Mouse (Mus musculus) stomach, postnatal 0 days (tissue): ENCODE results near the gene 1700001C02Rik. TPM values are rescaled to one million over a fixed set of nuclear protein-coding genes. Genes with fewer than 3 reads are reported as not detected.
A peak's percentile ranks its signal among the peaks of the same experiment; 100 is the strongest.

ENCODE experiments used
- ATAC-seq: fragments of 200-750 bp; cut with Nextera tagmentation; 2 replicates; pipeline ENCODE4 v1.8.0; 2017; ENCODE audit not compliant: low FRiP score, low TSS enrichment
- DNase-seq: peaks from one replicate; pipeline ENCODE4 v3.0.0-alpha.2; 2016; ENCODE audit warnings: low spot score
- H3K27ac ChIP-seq: fragments of 300-500 bp; sonication (generic); replicated peaks from 2 replicates; pipeline ENCODE4 v1.5.1; 2014; ENCODE audit warnings: mild to moderate bottlenecking, control low read depth
- H3K27me3 ChIP-seq: fragments of 300-500 bp; sonication (generic); 2 replicates; pipeline ENCODE4 v1.6.1; 2014; ENCODE audit warnings: low read length; ENCODE audit not compliant: control insufficient read depth, insufficient read depth
- H3K36me3 ChIP-seq: fragments of 300-500 bp; sonication (generic); 2 replicates; pipeline ENCODE4 v1.6.1; 2014; ENCODE audit warnings: low read length, mixed read lengths; ENCODE audit not compliant: control insufficient read depth, insufficient read depth
- H3K4me1 ChIP-seq: fragments of 300-500 bp; sonication (generic); replicated peaks from 2 replicates; pipeline ENCODE4 v1.6.1; 2014; ENCODE audit warnings: antibody characterized with exemption; ENCODE audit not compliant: control insufficient read depth, insufficient read depth
- H3K4me2 ChIP-seq: fragments of 300-500 bp; sonication (generic); replicated peaks from 2 replicates; pipeline ENCODE4 v1.6.1; 2014; ENCODE audit warnings: low read depth, mild to moderate bottlenecking, control low read depth, moderate library complexity
- H3K4me3 ChIP-seq: fragments of 300-500 bp; sonication (generic); 2 replicates; pipeline ENCODE4 v1.5.1; 2014; ENCODE audit warnings: low read depth, low read length, control low read depth
- H3K9ac ChIP-seq: fragments of 300-500 bp; sonication (generic); 2 replicates; pipeline ENCODE4 v1.6.1; 2014; ENCODE audit warnings: mild to moderate bottlenecking, low read length, control low read depth, mixed read lengths
- H3K9me3 ChIP-seq: fragments of 300-500 bp; sonication (generic); 2 replicates; pipeline ENCODE4 v1.6.1; 2016; ENCODE audit warnings: low read length; ENCODE audit not compliant: control insufficient read depth
- CTCF ChIP-seq: IDR thresholded peaks from 2 replicates; pipeline ENCODE4 v1.5.1; 2016; ENCODE audit warnings: antibody characterized with exemption, low read depth, mild to moderate bottlenecking, moderate library complexity
- EP300 ChIP-seq: optimal IDR thresholded peaks from 2 replicates; pipeline ENCODE3; 2016; ENCODE audit warnings: antibody characterized with exemption
- whole genome bisulfite sequencing: fragments of 180-500 bp; shearing (Covaris S2); extraction: QIAGEN DNeasy Blood & Tissue Kit; methylation state at CpG from one replicate; pipeline ENCODE4 v1.1.7; 2014; 5-methylcytosine and 5-hydroxymethylcytosine counted together
- polyA plus RNA-seq: library from polyadenylated mRNA; unstranded; fragments of >200 nt; fragmentation: Nextera tagmentation; extraction: Ambion mirVana; gene quantifications from 2 replicates; pipeline ENCODE4 v1.2.1, GENCODE M21; 2015

The 1700001C02Rik gene
- polyA plus RNA-seq, 1 experiment from 2014 or later, result not detected

DNA sequence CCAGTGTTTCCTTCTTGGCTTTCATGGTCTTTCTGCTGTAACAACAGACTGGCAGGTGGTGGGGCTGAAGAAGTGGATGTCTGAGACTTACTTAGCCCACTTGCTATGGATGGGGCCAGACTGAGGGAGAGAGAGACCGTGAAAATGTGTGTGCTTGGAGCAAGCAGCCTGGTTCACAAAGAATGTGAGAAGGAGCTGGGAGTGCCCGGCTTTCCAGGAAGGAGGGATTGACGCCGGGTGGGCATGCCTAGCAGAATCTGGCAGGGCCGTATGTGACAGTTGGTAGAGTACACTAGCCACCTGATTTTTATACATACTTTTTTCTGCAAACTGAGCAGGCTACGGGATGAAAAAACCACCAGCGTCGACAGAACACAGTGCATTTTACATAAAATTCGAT, 468 bp downstream of the 1700001C02Rik start:
- Histone ChIP-seq H3K4me2 (peak overlapping the region; percentile 49), H3K4me3 (no peak overlapping the region), H3K9ac (no peak overlapping the region), H3K27me3 (no peaks in the 10 kb centered on the region), H3K27ac (no peak overlapping the region), H3K36me3 (no peaks in the 10 kb centered on the region), H3K9me3 (no peaks in the 10 kb centered on the region), H3K4me1 (no peaks in the 10 kb centered on the region)
- peak; percentile 30 for DNase-seq
- WGBS, result 36% methylated on average over 9 of the region's 9 CpGs
- TF ChIP-seq CTCF (no peak), EP300 (no peak)
- ATAC-seq, result no peak

DNA sequence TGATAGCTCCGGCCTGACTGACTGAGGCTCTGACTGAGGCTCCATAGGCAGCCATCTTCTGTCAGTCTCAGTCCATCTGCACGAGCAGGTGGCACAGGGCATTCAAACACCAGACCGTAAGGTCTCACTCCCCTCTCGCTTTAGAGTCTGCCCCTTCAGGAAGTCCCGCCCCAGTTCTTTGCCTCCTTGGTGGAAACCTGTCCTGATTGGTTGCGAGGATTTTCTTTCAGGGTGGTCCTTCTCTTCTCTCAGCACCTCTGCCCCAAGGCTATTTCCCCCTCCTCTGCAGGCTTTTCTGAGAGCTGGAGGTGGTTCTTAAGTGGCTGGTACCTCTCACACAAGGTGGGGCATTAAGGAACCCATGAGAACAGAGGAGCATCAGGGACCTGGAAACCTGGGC, 4.6 kb downstream of the 1700001C02Rik start:
- no peak overlapping the region for H3K4me2 ChIP-seq
- no peaks in the 10 kb centered on the region for H3K27me3 ChIP-seq
- ATAC-seq (no peak), DNase-seq (no peak)
- H3K4me3 ChIP-seq, result no peak overlapping the region
- H3K9ac ChIP-seq, result no peak overlapping the region
- WGBS, result 65% methylated on average over 6 of the region's 6 CpGs
- no peaks in the 10 kb centered on the region for H3K4me1 ChIP-seq
- no peaks in the 10 kb centered on the region for H3K36me3 ChIP-seq
- H3K27ac ChIP-seq, result no peak overlapping the region
- TF ChIP-seq CTCF, result no peak
- no peak for TF ChIP-seq EP300
- H3K9me3 ChIP-seq, result no peaks in the 10 kb centered on the region

DNA sequence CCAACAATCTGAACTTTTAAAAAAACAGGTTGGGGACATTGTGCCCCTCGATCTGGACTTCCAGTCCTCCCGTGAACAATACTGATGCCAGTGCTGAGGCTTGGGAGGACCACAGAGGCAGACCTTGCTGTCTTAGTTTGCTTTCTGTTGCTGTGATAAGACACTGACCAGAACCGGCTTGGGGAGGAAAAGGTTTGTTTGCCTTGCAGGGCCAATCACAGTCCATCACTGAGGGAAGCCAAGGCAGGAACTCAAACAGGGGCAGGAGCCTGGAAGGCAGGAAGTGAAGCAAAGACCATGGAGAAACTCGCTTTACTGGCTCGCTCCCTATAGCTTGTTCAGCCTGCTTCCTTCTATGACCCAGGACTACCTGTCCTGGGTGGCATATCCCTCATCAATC, 6.3 kb downstream of the 1700001C02Rik start:
- Histone ChIP-seq H3K4me1 (no peaks in the 10 kb centered on the region), H3K4me3 (no peak overlapping the region), H3K9me3 (no peaks in the 10 kb centered on the region), H3K27me3 (no peaks in the 10 kb centered on the region), H3K4me2 (no peak overlapping the region), H3K9ac (no peak overlapping the region), H3K36me3 (no peaks in the 10 kb centered on the region), H3K27ac (no peak overlapping the region)
- TF ChIP-seq EP300 (peak; percentile 78), CTCF (no peak)
- 44% methylated on average over 5 of the region's 5 CpGs for WGBS
- DNase-seq (no peak), ATAC-seq (peak; percentile 48; the same call in 1 of the 2 replicates)

DNA sequence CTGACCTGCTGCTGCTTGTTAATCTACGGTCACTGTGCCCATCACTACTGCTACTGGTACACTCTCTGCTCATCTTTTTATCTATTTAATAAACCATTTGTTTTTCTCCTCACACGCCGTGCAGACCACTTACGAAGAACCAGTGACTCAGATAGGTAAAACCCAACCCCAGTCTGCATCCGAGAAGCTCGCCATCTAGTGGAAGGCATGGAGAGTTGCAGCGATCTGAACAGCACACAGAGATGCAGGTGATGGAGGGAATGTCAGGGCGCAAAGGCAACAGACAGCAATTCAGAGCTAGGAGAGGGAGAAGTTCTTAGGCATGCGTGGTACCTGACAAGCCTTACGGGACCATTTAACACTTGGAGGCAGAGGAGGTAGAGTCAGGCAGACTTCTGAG, 10.7 kb downstream of the 1700001C02Rik start:
- DNase-seq (peak; percentile 42), ATAC-seq (no peak)
- TF ChIP-seq EP300 (no peak), CTCF (peak; percentile 93)
- Histone ChIP-seq H3K27me3 (no peaks in the 10 kb centered on the region), H3K4me2 (no peak overlapping the region), H3K4me3 (no peak overlapping the region), H3K4me1 (no peaks in the 10 kb centered on the region), H3K36me3 (no peaks in the 10 kb centered on the region), H3K27ac (no peak overlapping the region), H3K9ac (no peak overlapping the region), H3K9me3 (peaks cover 4% of the 10 kb centered on the region)
- 34% methylated on average over 10 of the region's 10 CpGs for WGBS

DNA sequence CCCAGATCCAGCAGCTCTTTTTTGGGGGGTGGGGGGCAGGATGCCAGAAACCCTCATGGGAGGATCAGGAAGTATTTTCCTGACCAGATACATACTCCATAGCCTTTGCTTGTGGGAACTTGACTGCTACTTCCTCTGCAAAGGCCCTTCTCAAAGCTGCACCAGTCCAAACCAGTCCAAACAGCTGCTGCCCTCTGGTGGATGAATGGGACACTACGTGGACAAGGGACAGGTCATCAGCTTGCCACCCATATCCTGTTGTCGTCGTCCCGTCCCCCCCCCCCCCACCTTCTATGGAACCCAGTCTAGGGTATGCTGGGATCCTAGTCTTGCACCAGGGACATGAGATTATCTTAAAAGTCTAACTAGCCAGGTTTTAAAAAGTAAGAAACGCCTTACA, 16.5 kb downstream of the 1700001C02Rik start:
- Histone ChIP-seq H3K27me3 (no peaks in the 10 kb centered on the region), H3K4me1 (no peaks in the 10 kb centered on the region), H3K4me2 (no peak overlapping the region), H3K27ac (no peak overlapping the region), H3K36me3 (no peaks in the 10 kb centered on the region), H3K4me3 (no peak overlapping the region), H3K9me3 (peaks cover 4% of the 10 kb centered on the region), H3K9ac (0 out of 2 replicates have a peak overlapping the region, but pooled peaks have one; percentile 8)
- no peak for TF ChIP-seq EP300
- peak; percentile 87 for TF ChIP-seq CTCF
- ATAC-seq (peak; percentile 63), DNase-seq (peak; percentile 84)
- WGBS, result 23% methylated on average over 5 of the region's 5 CpGs

DNA sequence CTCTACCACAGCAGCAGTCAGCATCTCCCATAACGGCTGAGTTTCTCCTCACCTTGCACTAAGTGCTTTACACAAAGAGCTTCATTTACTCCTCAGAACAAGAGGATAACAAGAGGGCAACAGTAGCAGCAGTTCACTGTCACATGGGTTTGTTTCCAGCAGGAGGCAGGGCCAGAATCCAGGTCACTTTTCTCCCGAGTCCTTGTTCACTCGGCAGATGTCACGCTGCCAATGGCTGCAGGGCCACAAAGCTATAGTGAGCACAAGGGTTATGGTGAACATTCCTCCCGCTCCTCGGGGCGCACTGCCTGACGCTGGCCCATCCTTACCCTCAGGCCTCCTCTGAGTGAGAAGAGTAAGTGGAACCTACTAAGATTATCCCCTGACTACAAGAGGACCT, 17.7 kb downstream of the 1700001C02Rik start:
- ATAC-seq (no peak), DNase-seq (no peak)
- no peak for TF ChIP-seq CTCF
- TF ChIP-seq EP300, result no peak
- Histone ChIP-seq H3K9me3 (no peaks in the 10 kb centered on the region; the same call in 1 of the 2 replicates), H3K27ac (no peak overlapping the region), H3K9ac (no peak overlapping the region), H3K4me1 (no peaks in the 10 kb centered on the region), H3K4me2 (no peak overlapping the region), H3K27me3 (no peaks in the 10 kb centered on the region), H3K36me3 (no peaks in the 10 kb centered on the region), H3K4me3 (no peak overlapping the region)
- 80% methylated on average over 8 of the region's 8 CpGs for WGBS
